Mouse (Mus musculus) heart, embryonic 11.5 days (tissue): ENCODE data around the gene Man2b2. TPM values are rescaled to one million over a fixed set of nuclear protein-coding genes. Genes with fewer than 3 reads are reported as not detected.

Experiments used
- ATAC-seq: fragments of 200-750 bp; cut with Nextera tagmentation; replicated peaks from 2 replicates; pipeline ENCODE4 v1.8.0; 2017; ENCODE audit warnings: moderate library complexity; ENCODE audit not compliant: insufficient number of reproducible peaks, low FRiP score, low TSS enrichment
- H3K27ac ChIP-seq: fragments of 300-500 bp; sonication (generic); 2 replicates; pipeline ENCODE4 v1.5.1; 2014; ENCODE audit warnings: mild to moderate bottlenecking, low read depth, low read length
- H3K27me3 ChIP-seq: fragments of 300-500 bp; sonication (generic); 2 replicates; pipeline ENCODE4 v1.6.1; 2014; ENCODE audit warnings: mild to moderate bottlenecking, low read length, mixed read lengths; ENCODE audit not compliant: control insufficient read depth, insufficient read depth
- H3K36me3 ChIP-seq: fragments of 300-500 bp; sonication (generic); 2 replicates; pipeline ENCODE4 v1.6.1; 2014; ENCODE audit warnings: mild to moderate bottlenecking, low read length, moderate library complexity, mixed read lengths; ENCODE audit not compliant: control insufficient read depth, insufficient read depth
- H3K4me1 ChIP-seq: fragments of 300-500 bp; sonication (generic); 2 replicates; pipeline ENCODE4 v1.6.1; 2014; ENCODE audit warnings: low read length; ENCODE audit not compliant: control insufficient read depth, insufficient read depth
- H3K4me2 ChIP-seq: fragments of 300-500 bp; sonication (generic); 2 replicates; pipeline ENCODE4 v1.6.1; 2014; ENCODE audit warnings: mild to moderate bottlenecking, moderate library complexity
- H3K4me3 ChIP-seq: fragments of 300-500 bp; sonication (generic); 2 replicates; pipeline ENCODE4 v1.5.1; 2014; ENCODE audit warnings: low read depth, low read length
- H3K9ac ChIP-seq: fragments of 300-500 bp; sonication (generic); 2 replicates; pipeline ENCODE4 v1.6.1; 2014; ENCODE audit warnings: mild to moderate bottlenecking, low read depth, low read length, moderate library complexity
- H3K9me3 ChIP-seq: fragments of 300-500 bp; sonication (generic); replicated peaks from 2 replicates; pipeline ENCODE4 v1.6.1; 2016; ENCODE audit warnings: low read length; ENCODE audit not compliant: control insufficient read depth
- WGBS: fragments of 180-500 bp; shearing (Covaris S2); extraction: QIAGEN DNeasy Blood & Tissue Kit; methylation state at CpG from one replicate; pipeline ENCODE4 v1.1.7; 2014; ENCODE audit not compliant: insufficient replicate concordance; 5-methylcytosine and 5-hydroxymethylcytosine counted together
- polyA plus RNA-seq: library from polyadenylated mRNA; unstranded; fragments of >200 nt; fragmentation: Nextera tagmentation; extraction: Ambion mirVana; gene quantifications from 2 replicates; pipeline ENCODE4 v1.2.1, GENCODE M21; 2014

Gene Man2b2
- polyA plus RNA-seq, 1 experiment from 2014 or later = 12.9 TPM

GRCm38 (mm10) chr5:36868266-36869090 lies 38.0 kb upstream of the Man2b2 start, which contains the start of gene Ppp2r2c:
Gene Ppp2r2c (plus strand): TSS chr5:36868513.
- H3K9me3 ChIP-seq = no peaks in the 10 kb centered on the region; the same call in 1 of the 2 replicates
- H3K4me1 ChIP-seq = peaks cover 7% of the 10 kb centered on the region
- no peak; the same call in 1 of the 2 replicates for ATAC-seq
- no peaks in the 10 kb centered on the region for H3K36me3 ChIP-seq
- no peak within 1 kb of the TSS for H3K9ac ChIP-seq
- WGBS = 1% methylated on average over 80 of the region's 108 CpGs
- peak within 1 kb of the TSS; percentile 44 for H3K4me3 ChIP-seq
- H3K27me3 ChIP-seq = peaks cover 90% of the 10 kb centered on the region
- no peak within 1 kb of the TSS for H3K27ac ChIP-seq
- H3K4me2 ChIP-seq = peak within 1 kb of the TSS; percentile 69

- no peak for ATAC-seq
- Histone ChIP-seq H3K4me3 (no peak overlapping the region), H3K4me1 (peaks cover 7% of the 10 kb centered on the region), H3K4me2 (no peak overlapping the region), H3K36me3 (no peaks in the 10 kb centered on the region), H3K9me3 (no peaks in the 10 kb centered on the region; the same call in 1 of the 2 replicates), H3K27ac (no peak overlapping the region), H3K9ac (no peak overlapping the region), H3K27me3 (peaks cover 92% of the 10 kb centered on the region)
- 10% methylated on average over 6 of the region's 6 CpGs for WGBS
These were observed 37.1 kb upstream of the Man2b2 start for GRCm38 (mm10) chr5:36867561-36867960.

- no peak overlapping the region for H3K9ac ChIP-seq
- no peaks in the 10 kb centered on the region for H3K36me3 ChIP-seq
- ATAC-seq = no peak
- peaks cover 7% of the 10 kb centered on the region for H3K4me1 ChIP-seq
- no peak overlapping the region for H3K4me2 ChIP-seq
- no peak overlapping the region for H3K4me3 ChIP-seq
- H3K27me3 ChIP-seq = peaks cover 93% of the 10 kb centered on the region
- H3K27ac ChIP-seq = no peak overlapping the region
- H3K9me3 ChIP-seq = no peaks in the 10 kb centered on the region; the same call in 1 of the 2 replicates
- 61% methylated on average over 7 of the region's 7 CpGs for WGBS
These were observed 36.3 kb upstream of the Man2b2 start for GRCm38 (mm10) chr5:36866701-36867250.

DNA sequence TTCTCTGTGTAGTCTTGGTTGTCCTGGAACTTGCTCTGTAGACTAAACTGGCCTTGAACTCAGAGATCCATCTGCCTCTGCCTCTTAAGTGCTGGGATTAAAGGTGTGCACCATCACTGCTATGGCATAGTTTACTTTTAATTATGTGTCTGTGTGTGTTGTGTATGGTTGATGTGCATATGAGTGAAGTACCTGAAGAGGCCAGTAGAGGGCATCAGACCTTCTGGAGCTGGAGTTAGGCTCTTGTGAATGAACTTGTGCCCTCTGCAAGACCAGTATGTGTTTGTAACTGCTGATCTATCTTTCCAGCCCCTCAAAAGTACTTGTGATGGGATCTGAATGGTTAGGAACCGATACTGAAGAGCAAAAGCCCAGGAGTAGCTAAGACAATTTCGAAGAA lies 30.6 kb upstream of the Man2b2 start:
- Histone ChIP-seq H3K27me3 (peaks cover 37% of the 10 kb centered on the region), H3K9me3 (no peaks in the 10 kb centered on the region), H3K4me3 (no peak overlapping the region), H3K36me3 (no peaks in the 10 kb centered on the region), H3K4me1 (no peaks in the 10 kb centered on the region), H3K9ac (no peak overlapping the region), H3K27ac (no peak overlapping the region), H3K4me2 (no peak overlapping the region)
- 79% methylated on average over 2 of the region's 2 CpGs for WGBS
- ATAC-seq = no peak

GRCm38 (mm10) chr5:36857546-36857945 lies 27.1 kb upstream of the Man2b2 start:
- H3K9me3 ChIP-seq = no peaks in the 10 kb centered on the region
- H3K4me2 ChIP-seq = no peak overlapping the region
- H3K4me3 ChIP-seq = no peak overlapping the region
- H3K9ac ChIP-seq = no peak overlapping the region
- no peak overlapping the region for H3K27ac ChIP-seq
- no peaks in the 10 kb centered on the region for H3K36me3 ChIP-seq
- H3K4me1 ChIP-seq = no peaks in the 10 kb centered on the region
- WGBS = 63% methylated on average over 5 of the region's 5 CpGs
- peaks cover 10% of the 10 kb centered on the region for H3K27me3 ChIP-seq
- no peak for ATAC-seq

GRCm38 (mm10) chr5:36856529-36856928 lies 26.1 kb upstream of the Man2b2 start:
- no peak overlapping the region for H3K27ac ChIP-seq
- peaks cover 3% of the 10 kb centered on the region; the same call in 1 of the 2 replicates for H3K27me3 ChIP-seq
- 80% methylated on average over 7 of the region's 7 CpGs for WGBS
- no peak for ATAC-seq
- no peaks in the 10 kb centered on the region for H3K9me3 ChIP-seq
- H3K9ac ChIP-seq = no peak overlapping the region
- H3K4me2 ChIP-seq = no peak overlapping the region
- no peaks in the 10 kb centered on the region for H3K4me1 ChIP-seq
- no peak overlapping the region for H3K4me3 ChIP-seq
- no peaks in the 10 kb centered on the region for H3K36me3 ChIP-seq

DNA sequence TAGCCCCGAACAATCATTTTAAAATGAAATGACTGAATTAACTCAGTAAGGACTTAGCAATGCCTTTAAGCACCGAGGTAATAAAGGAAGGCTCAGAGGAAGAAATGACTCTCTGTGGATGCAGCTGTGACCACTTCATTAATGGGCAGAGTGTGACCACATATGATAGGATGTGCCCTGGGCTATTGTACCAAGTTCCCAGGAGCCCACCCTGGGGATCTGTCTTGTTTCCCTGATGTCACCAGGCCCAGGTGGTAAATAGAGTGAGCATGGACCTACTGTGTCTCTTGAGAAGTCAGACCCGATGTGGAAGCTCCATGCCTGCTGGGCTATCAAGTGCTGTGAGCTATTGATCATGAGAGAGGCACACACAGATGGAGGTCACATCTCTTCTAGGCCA lies 24.7 kb upstream of the Man2b2 start:
- Histone ChIP-seq H3K9ac (no peak overlapping the region), H3K27me3 (peaks cover 3% of the 10 kb centered on the region; the same call in 1 of the 2 replicates), H3K36me3 (no peaks in the 10 kb centered on the region), H3K4me2 (no peak overlapping the region), H3K4me1 (no peaks in the 10 kb centered on the region), H3K27ac (no peak overlapping the region), H3K4me3 (no peak overlapping the region), H3K9me3 (no peaks in the 10 kb centered on the region)
- no peak for ATAC-seq
- WGBS = 66% methylated on average over 3 of the region's 3 CpGs

DNA sequence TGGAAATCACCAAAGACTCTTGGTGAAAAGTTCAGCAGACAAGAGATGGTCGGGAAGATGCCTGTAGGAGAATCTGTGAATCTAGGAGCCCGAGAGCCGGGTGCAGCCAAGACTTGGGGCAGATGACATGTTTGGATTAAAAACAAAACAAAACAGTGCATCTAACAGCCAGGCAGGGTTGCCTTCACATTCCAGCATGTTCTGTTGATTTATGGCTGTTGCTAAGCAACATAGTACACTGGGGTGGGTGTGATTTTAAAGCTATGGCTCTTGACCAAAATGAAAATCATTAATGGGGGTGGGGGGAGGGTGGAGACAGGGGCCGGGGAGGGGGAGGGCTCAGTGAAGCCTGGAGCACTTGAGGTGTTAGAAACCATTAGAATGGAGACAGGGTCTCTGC lies 21.1 kb upstream of the Man2b2 start:
- Histone ChIP-seq H3K4me1 (no peaks in the 10 kb centered on the region), H3K4me3 (no peak overlapping the region), H3K27ac (no peak overlapping the region), H3K9ac (no peak overlapping the region), H3K36me3 (no peaks in the 10 kb centered on the region), H3K9me3 (no peaks in the 10 kb centered on the region), H3K4me2 (no peak overlapping the region), H3K27me3 (peaks cover 3% of the 10 kb centered on the region; the same call in 1 of the 2 replicates)
- 66% methylated on average over 4 of the region's 4 CpGs for WGBS
- no peak for ATAC-seq
